Mouse (Mus musculus): ENCODE results near the gene Idnk. TPM values are rescaled to one million over a fixed set of nuclear protein-coding genes. Genes with fewer than 3 reads are reported as not detected.

The Idnk gene
- polyA plus RNA-seq, 1 experiment from 2014 or later = 62.7 TPM

- WGBS = 82% methylated on average over 11 of the region's 11 CpGs
- H3K4me2 ChIP-seq (replicated peaks; ENCODE audit: low read depth, low read length) = no peak overlapping the region
- H3K27me3 ChIP-seq (ENCODE audit: control insufficient read depth, insufficient read depth, low read length) = no peaks in the 10 kb centered on the region
- no peak overlapping the region for H3K4me3 ChIP-seq (ENCODE audit: low read depth, low read length)
- no peak overlapping the region for H3K9ac ChIP-seq (ENCODE audit: low read depth, low read length)
- DNase-seq (ENCODE audit: low spot score) (no peak), ATAC-seq (ENCODE audit: low FRiP score) (no peak)
- H3K4me1 ChIP-seq (replicated peaks; ENCODE audit: control insufficient read depth, insufficient read depth, low read length) = no peaks in the 10 kb centered on the region
- no peaks in the 10 kb centered on the region for H3K9me3 ChIP-seq (ENCODE audit: control insufficient read depth, low read length)
- no peaks in the 10 kb centered on the region for H3K36me3 ChIP-seq (ENCODE audit: control insufficient read depth, insufficient read depth, low read length)
- no peak overlapping the region for H3K27ac ChIP-seq (ENCODE audit: low read depth, low read length)
Measured at GRCm38 (mm10) chr13:58150442-58150841, 7.0 kb upstream of the Idnk start.

GRCm38 (mm10) chr13:58156031-58156430 is 1.4 kb upstream of the Idnk start:
- Histone ChIP-seq H3K4me2 (replicated peaks; ENCODE audit: low read depth, low read length) (no peak overlapping the region), H3K27ac (ENCODE audit: low read depth, low read length) (no peak overlapping the region), H3K27me3 (ENCODE audit: control insufficient read depth, insufficient read depth, low read length) (no peaks in the 10 kb centered on the region), H3K4me3 (ENCODE audit: low read depth, low read length) (no peak overlapping the region), H3K9me3 (ENCODE audit: control insufficient read depth, low read length) (no peaks in the 10 kb centered on the region), H3K4me1 (replicated peaks; ENCODE audit: control insufficient read depth, insufficient read depth, low read length) (no peaks in the 10 kb centered on the region; the same call in none of the 2 replicates), H3K9ac (ENCODE audit: low read depth, low read length) (no peak overlapping the region), H3K36me3 (ENCODE audit: control insufficient read depth, insufficient read depth, low read length) (peaks cover 8% of the 10 kb centered on the region)
- WGBS = 87% methylated on average over 2 of the region's 2 CpGs
- DNase-seq (ENCODE audit: low spot score) (no peak), ATAC-seq (ENCODE audit: low FRiP score) (no peak)

- DNase-seq (ENCODE audit: low spot score) (no peak), ATAC-seq (ENCODE audit: low FRiP score) (no peak; the same call in 1 of the 2 replicates)
- 29% methylated on average over 8 of the region's 8 CpGs for whole genome bisulfite sequencing
- Histone ChIP-seq H3K27ac (ENCODE audit: low read depth, low read length) (no peak overlapping the region), H3K4me2 (replicated peaks; ENCODE audit: low read depth, low read length) (peak overlapping the region; percentile 96), H3K36me3 (ENCODE audit: control insufficient read depth, insufficient read depth, low read length) (peaks cover 10% of the 10 kb centered on the region), H3K4me1 (replicated peaks; ENCODE audit: control insufficient read depth, insufficient read depth, low read length) (no peaks in the 10 kb centered on the region; the same call in none of the 2 replicates), H3K9me3 (ENCODE audit: control insufficient read depth, low read length) (no peaks in the 10 kb centered on the region), H3K4me3 (ENCODE audit: low read depth, low read length) (peak overlapping the region; percentile 82), H3K9ac (ENCODE audit: low read depth, low read length) (peak overlapping the region; percentile 81), H3K27me3 (ENCODE audit: control insufficient read depth, insufficient read depth, low read length) (no peaks in the 10 kb centered on the region)
Measured at GRCm38 (mm10) chr13:58157036-58157435, 413 bp upstream of the Idnk start.

- Histone ChIP-seq H3K4me2 (replicated peaks; ENCODE audit: low read depth, low read length) (peak overlapping the region; percentile 96), H3K36me3 (ENCODE audit: control insufficient read depth, insufficient read depth, low read length) (peaks cover 10% of the 10 kb centered on the region), H3K4me3 (ENCODE audit: low read depth, low read length) (peak overlapping the region; percentile 82), H3K27me3 (ENCODE audit: control insufficient read depth, insufficient read depth, low read length) (no peaks in the 10 kb centered on the region), H3K9me3 (ENCODE audit: control insufficient read depth, low read length) (no peaks in the 10 kb centered on the region), H3K4me1 (replicated peaks; ENCODE audit: control insufficient read depth, insufficient read depth, low read length) (no peaks in the 10 kb centered on the region; the same call in none of the 2 replicates), H3K9ac (ENCODE audit: low read depth, low read length) (peak overlapping the region; percentile 81; the same call in 1 of the 2 replicates), H3K27ac (ENCODE audit: low read depth, low read length) (peak overlapping the region; percentile 24; the same call in 1 of the 2 replicates)
- WGBS = 13% methylated on average over 16 of the region's 16 CpGs
- DNase-seq (ENCODE audit: low spot score) (peak; percentile 96), ATAC-seq (ENCODE audit: low FRiP score) (peak; percentile 70)
Measured at GRCm38 (mm10) chr13:58158099-58158912, 857 bp downstream of the Idnk start.

- Histone ChIP-seq H3K9me3 (ENCODE audit: control insufficient read depth, low read length) (no peaks in the 10 kb centered on the region), H3K4me2 (replicated peaks; ENCODE audit: low read depth, low read length) (no peak overlapping the region), H3K27ac (ENCODE audit: low read depth, low read length) (no peak overlapping the region), H3K36me3 (ENCODE audit: control insufficient read depth, insufficient read depth, low read length) (peaks cover 10% of the 10 kb centered on the region), H3K4me1 (replicated peaks; ENCODE audit: control insufficient read depth, insufficient read depth, low read length) (no peaks in the 10 kb centered on the region; the same call in none of the 2 replicates), H3K27me3 (ENCODE audit: control insufficient read depth, insufficient read depth, low read length) (no peaks in the 10 kb centered on the region), H3K4me3 (ENCODE audit: low read depth, low read length) (no peak overlapping the region), H3K9ac (ENCODE audit: low read depth, low read length) (no peak overlapping the region)
- DNase-seq (ENCODE audit: low spot score) (no peak), ATAC-seq (ENCODE audit: low FRiP score) (no peak)
- WGBS = 96% methylated on average over 15 of the region's 15 CpGs
Measured at GRCm38 (mm10) chr13:58160761-58161160, 3.3 kb downstream of the Idnk start.

GRCm38 (mm10) chr13:58163343-58163742 is 5.9 kb downstream of the Idnk start:
- WGBS = 94% methylated on average over 12 of the region's 12 CpGs
- peaks cover 10% of the 10 kb centered on the region for H3K36me3 ChIP-seq (ENCODE audit: control insufficient read depth, insufficient read depth, low read length)
- no peak for ATAC-seq (ENCODE audit: low FRiP score)

GRCm38 (mm10) chr13:58168119-58168518 is 10.7 kb downstream of the Idnk start:
- no peak overlapping the region for H3K27ac ChIP-seq (ENCODE audit: low read depth, low read length)
- H3K9ac ChIP-seq (ENCODE audit: low read depth, low read length) = no peak overlapping the region
- no peaks in the 10 kb centered on the region for H3K9me3 ChIP-seq (ENCODE audit: control insufficient read depth, low read length)
- H3K4me1 ChIP-seq (replicated peaks; ENCODE audit: control insufficient read depth, insufficient read depth, low read length) = no peaks in the 10 kb centered on the region
- no peak overlapping the region for H3K4me2 ChIP-seq (replicated peaks; ENCODE audit: low read depth, low read length)
- no peak overlapping the region for H3K4me3 ChIP-seq (ENCODE audit: low read depth, low read length)
- no peak for ATAC-seq (ENCODE audit: low FRiP score)
- no peaks in the 10 kb centered on the region for H3K36me3 ChIP-seq (ENCODE audit: control insufficient read depth, insufficient read depth, low read length)
- no peak for DNase-seq (ENCODE audit: low spot score)
- no peaks in the 10 kb centered on the region for H3K27me3 ChIP-seq (ENCODE audit: control insufficient read depth, insufficient read depth, low read length)

More at GRCm38 (mm10) chr13:58163343-58163742, 5.9 kb downstream of the Idnk start:
- Histone ChIP-seq H3K9me3 (ENCODE audit: control insufficient read depth, low read length) (no peaks in the 10 kb centered on the region), H3K27ac (ENCODE audit: low read depth, low read length) (no peak overlapping the region), H3K27me3 (ENCODE audit: control insufficient read depth, insufficient read depth, low read length) (no peaks in the 10 kb centered on the region), H3K4me1 (replicated peaks; ENCODE audit: control insufficient read depth, insufficient read depth, low read length) (no peaks in the 10 kb centered on the region; the same call in 1 of the 2 replicates), H3K4me2 (replicated peaks; ENCODE audit: low read depth, low read length) (no peak overlapping the region), H3K4me3 (ENCODE audit: low read depth, low read length) (no peak overlapping the region), H3K9ac (ENCODE audit: low read depth, low read length) (no peak overlapping the region)
- no peak for DNase-seq (ENCODE audit: low spot score)

- Histone ChIP-seq H3K4me2 (replicated peaks; ENCODE audit: low read depth, low read length) (no peak overlapping the region), H3K36me3 (ENCODE audit: control insufficient read depth, insufficient read depth, low read length) (0 out of 2 replicates have a peak, but pooled peaks cover 9% of the 10 kb centered on the region), H3K4me1 (replicated peaks; ENCODE audit: control insufficient read depth, insufficient read depth, low read length) (no peaks in the 10 kb centered on the region), H3K27me3 (ENCODE audit: control insufficient read depth, insufficient read depth, low read length) (no peaks in the 10 kb centered on the region), H3K4me3 (ENCODE audit: low read depth, low read length) (no peak overlapping the region), H3K9me3 (ENCODE audit: control insufficient read depth, low read length) (no peaks in the 10 kb centered on the region), H3K27ac (ENCODE audit: low read depth, low read length) (no peak overlapping the region), H3K9ac (ENCODE audit: low read depth, low read length) (no peak overlapping the region)
- no peak for DNase-seq (ENCODE audit: low spot score)
- WGBS = 94% methylated on average over 3 of the region's 3 CpGs
- ATAC-seq (ENCODE audit: low FRiP score) = no peak
Measured at GRCm38 (mm10) chr13:58176105-58176504, 18.7 kb downstream of the Idnk start.

Measured in hindbrain, embryonic 11.5 days (tissue).